Mouse (Mus musculus): ENCODE results near the gene Mllt10.

The Mllt10 gene

GRCm38 (mm10) chr2:18034371-18035250 lies 20.4 kb upstream of the Mllt10 start:
- DNase-seq (ENCODE audit: low spot score in 2 of 2) = no peak

- DNase-seq (ENCODE audit: low spot score in 2 of 2) = no peak
Measured at GRCm38 (mm10) chr2:18037491-18037890, 17.5 kb upstream of the Mllt10 start, which contains the start of gene A930004D18Rik. Gene A930004D18Rik (minus strand): TSS chr2:18037737.

GRCm38 (mm10) chr2:18038141-18038752 lies 16.8 kb upstream of the Mllt10 start:
- DNase-seq (ENCODE audit: low spot score in 2 of 2) = no peak

- DNase-seq (ENCODE audit: low spot score in 2 of 2) = no peak
Measured at GRCm38 (mm10) chr2:18038895-18039371, 16.1 kb upstream of the Mllt10 start.

DNA sequence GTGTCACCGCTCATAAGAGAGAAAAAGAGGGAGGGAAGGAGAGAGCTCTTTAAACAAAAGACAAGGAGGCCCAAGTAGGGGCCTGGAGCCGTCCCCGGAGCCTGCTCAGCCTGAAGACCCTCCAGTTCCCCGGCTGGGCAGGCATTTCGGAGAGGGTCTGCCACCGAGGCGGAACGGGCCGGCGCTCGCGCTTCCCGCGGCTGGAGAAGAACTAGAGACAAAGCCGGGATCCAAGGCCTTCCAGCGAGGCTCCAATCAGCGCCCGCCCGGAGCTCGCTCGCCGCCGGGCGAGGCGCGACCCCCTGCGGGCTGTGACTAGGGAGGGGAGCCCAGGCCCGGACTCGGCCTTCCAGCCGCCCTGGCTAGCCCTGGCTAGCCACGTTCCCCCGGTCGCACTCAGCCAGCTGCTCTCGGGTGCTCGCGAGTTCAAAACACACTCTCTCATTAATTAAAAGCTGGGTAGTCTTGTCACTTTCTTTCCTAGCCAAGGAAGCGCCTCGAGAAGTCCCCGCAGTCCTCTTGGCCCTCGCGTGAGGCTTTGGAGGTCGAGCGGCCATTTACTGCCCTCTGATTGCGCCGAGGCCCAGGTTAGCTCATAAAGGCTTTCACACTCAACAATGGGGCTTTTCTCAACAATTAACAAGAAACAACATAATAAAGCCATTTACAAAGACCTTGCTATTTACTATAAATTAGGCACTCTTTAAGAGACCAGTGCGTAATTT lies 15.3 kb upstream of the Mllt10 start:
- no peak for DNase-seq (ENCODE audit: low spot score in 2 of 2)

GRCm38 (mm10) chr2:18040347-18041160 lies 14.5 kb upstream of the Mllt10 start:
- DNase-seq (ENCODE audit: low spot score in 2 of 2) = no peak

- no peak for DNase-seq (ENCODE audit: low spot score in 2 of 2)
Measured at GRCm38 (mm10) chr2:18041199-18041885, 13.7 kb upstream of the Mllt10 start.

- DNase-seq (ENCODE audit: low spot score in 2 of 2) = no peak
Measured at GRCm38 (mm10) chr2:18045143-18045780, 9.8 kb upstream of the Mllt10 start.

DNA sequence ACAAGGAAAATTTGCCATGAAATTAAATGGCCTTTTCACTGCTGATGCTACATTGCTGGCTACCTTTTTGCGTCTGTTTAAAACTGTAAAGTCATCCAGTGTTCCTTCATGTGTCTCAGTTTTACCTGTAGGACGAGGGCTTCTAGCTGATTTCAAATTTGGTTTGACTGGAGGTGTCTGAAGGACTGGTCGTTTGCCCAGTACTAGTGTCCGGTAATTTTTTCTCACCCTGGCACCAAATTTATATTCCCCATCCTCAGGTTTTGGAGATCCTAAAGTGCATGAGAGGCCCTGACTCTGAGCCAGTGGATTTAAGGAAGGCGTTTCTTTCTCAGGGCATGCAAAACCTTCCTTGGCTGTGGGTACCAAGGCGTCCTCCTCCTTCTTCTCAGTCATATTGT lies 9.3 kb upstream of the Mllt10 start:
- DNase-seq (ENCODE audit: low spot score in 2 of 2) = no peak

DNA sequence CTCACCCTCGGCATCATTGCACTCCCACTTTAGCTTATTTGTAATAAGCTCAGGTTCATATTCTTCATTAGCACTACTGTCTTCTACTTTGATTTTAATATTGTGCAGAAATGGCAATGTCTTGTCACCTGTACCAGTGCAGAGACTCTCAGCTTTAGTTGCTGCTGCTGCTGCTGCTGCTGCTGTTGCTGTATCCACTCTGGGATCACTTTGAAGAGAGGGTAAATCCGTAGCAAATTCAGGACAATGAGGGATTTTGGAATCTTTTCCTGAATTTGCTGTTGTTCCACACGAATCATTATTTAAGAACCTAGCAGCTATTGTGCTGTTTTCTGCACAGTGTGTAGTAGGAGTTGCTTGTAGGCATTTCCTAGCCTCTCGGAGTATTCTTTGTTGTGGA lies 8.9 kb upstream of the Mllt10 start:
- DNase-seq (ENCODE audit: low spot score in 2 of 2) = no peak

DNA sequence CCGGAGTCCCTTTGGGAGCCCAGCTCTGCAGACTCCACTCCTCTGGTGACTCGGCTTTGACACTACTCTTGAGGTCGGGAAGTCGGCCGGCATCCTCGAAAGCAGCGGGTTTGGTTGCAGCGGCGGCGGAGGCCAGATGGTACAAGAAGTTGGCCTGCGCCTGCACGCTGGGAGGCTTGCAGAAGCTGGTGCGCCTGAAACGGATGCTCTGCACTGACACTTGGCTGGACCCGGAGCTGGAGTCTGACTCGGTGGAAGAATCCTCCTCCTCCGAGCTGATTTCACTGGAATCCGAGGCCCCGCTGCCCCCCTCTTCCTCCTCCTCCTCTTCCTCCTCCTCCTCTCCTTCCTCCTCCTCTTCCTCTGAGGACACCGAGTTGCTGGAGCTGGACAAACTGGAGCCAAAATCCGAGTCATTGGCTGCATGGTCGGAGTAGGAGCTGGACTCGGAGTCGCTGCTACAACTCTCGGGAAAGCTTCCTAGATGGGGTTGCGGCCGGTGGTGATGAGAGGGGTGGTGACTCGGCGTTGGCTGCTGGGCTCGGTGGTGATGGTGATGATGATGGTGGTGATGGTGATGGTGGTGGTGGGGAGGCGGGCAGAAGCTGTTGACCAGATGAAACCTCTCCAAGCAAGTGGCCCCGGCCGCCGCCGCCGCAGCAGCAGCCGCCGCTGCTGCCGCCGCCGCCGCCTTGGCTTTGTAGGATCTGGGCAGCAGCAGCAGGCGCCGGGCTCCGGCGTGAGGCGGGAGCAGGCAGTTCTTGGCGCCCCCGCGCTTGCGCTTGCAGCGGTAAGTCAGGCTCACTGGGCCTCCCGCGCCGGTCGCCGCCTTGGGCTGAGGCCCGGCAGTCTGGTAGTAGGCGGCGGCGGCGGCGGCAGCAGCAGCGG lies 8.0 kb upstream of the Mllt10 start:
- peak in 1 of 2 experiments; percentile 59 for DNase-seq (ENCODE audit: low spot score in 2 of 2)

DNA sequence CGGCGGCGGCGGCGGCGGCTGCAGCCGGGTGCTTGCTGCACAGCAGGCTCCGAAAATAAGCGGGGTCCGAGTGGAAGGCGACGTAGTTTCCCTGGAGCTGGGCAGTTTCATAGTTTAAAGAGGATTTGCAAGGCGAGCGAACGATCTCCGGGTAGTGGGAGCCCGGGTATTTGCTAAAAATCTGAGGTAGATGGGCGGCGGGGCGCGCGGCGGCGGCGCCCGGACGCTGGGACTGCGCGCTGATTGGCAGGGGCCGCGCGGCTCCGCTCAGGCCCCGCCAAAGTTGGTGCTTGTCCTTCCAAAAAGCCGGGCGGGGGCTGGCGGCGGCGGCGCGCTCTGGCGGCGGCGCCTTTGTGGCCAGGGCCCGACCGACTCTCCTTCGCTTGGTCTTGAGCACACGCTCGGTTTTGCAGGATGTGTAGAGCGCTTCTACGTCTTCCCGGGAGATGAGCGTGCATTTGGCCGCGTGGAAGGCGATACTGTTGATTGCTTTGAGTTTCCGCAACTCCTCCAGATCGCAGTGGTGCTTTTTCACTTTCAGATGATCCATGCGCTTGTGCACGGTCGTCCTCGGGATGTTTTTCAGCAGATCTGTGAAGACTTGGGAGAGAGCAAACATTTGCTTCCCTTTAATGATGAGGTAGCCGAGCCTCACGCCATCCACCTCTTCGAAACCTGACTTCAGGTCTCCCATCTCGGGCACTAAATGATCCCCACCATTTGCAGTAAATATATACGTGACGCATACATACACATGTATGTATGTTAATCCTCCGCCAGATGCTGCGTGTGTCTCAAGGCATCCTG lies 7.2 kb upstream of the Mllt10 start:
- peak in 1 of 2 experiments; percentile 55 for DNase-seq (ENCODE audit: low spot score in 2 of 2)

DNA sequence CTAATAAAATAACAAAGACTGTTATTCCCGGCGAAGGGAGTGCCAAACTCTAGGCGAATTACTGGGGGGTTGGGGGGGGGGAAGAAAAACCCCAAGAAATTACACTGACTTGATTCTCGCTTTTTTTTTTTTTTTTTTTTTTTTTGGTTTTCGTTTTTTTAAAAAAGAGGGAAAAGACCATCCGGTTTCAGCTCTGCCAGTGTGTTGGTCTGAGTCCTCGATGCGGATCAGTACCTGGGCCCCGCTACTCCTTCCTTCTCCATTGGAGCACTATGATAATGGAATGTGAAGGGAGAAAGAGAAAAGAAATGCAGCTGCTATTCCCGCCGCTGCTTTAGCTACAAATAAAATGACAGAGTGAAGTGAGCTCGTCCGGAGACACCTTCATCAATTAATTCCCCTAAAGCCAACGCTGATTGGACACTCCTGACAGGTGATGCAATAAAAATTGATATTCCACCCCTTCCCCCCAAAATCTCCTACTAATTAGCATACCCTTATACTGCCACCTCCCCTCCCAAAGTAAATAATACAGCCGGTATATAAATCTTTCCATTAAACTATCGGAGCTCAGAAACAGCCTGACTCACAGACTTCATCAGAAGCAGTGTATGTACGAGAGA lies 6.5 kb upstream of the Mllt10 start, which contains the start of gene Skida1:
Gene Skida1, minus strand, starts transcription at position 599 of the 623 bp plus-strand sequence.
- DNase-seq (ENCODE audit: low spot score in 2 of 2) = no peak

GRCm38 (mm10) chr2:18049279-18049821 lies 5.7 kb upstream of the Mllt10 start:
- no peak for DNase-seq (ENCODE audit: low spot score in 2 of 2)

DNA sequence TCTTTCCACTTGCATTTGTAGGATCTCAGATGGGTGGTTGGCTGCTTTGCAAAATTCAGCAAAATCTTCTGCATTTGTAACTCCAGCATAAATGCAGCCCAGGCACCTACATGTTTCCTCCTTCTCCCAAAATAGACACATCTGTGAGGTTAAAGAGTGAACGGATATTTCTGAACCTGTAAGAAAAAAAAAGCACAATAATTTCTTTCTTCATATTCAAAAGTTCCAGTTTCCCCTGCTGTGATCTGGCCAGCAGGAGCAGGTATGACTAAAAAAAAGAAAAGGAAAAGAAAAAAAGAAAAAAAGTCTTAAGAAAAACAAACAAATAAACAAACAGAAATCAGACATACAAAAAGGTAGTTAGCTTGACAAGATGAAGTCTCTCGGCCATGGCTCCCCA lies 5.0 kb upstream of the Mllt10 start:
- DNase-seq (ENCODE audit: low spot score in 2 of 2) = no peak

DNA sequence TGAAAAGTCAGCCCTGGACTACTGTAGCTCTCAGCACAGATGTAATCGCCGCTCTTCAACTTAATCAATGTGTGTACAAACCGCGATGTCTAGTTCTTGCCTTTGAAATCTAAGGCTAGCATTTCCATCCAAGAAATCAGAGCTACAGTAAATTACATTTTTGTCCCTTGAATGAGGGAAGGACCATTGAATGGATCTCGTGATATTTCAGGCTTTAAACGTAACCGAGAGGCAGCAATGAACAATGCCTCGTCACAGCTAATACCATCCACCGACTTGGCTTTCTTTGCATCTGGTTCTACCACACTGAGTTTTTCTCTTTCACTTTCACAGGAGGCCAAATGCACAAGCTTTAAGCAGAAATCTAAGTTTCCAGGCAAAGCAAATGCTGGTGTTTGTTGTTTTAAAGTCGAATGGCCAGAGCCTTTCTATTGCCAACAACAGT lies 4.5 kb upstream of the Mllt10 start:
- no peak for DNase-seq (ENCODE audit: low spot score in 2 of 2)

GRCm38 (mm10) chr2:18051026-18051830 lies 3.8 kb upstream of the Mllt10 start:
- no peak for DNase-seq (ENCODE audit: low spot score in 2 of 2)

Measured in frontal cortex, postnatal 14 days (tissue).